Mouse (Mus musculus) activated CD4-positive, CD25-positive, alpha-beta regulatory T cell, adult 4 months (primary cell): ENCODE data around the gene Mtmr12. TPM values are rescaled to one million over a fixed set of nuclear protein-coding genes. Genes with fewer than 3 reads are reported as not detected.

Source experiments
- ATAC-seq: one replicate; pipeline ENCODE4 v1.8.0; 2017
- polyA plus RNA-seq, 2 experiments: library from polyadenylated mRNA; unstranded; fragments of 100-300 nt; shearing (Covaris generic); gene quantifications; one replicate each; pipeline ENCODE4 v1.2.1; 2017

The Mtmr12 gene
- polyA plus RNA-seq, 2 experiments from 2014 or later, result 21.0 to 21.2 TPM

GRCm38 (mm10) chr15:12279816-12280215 is 75.0 kb downstream of the Mtmr12 start:
- no peak for ATAC-seq

- peak; percentile 77 for ATAC-seq
Observed at GRCm38 (mm10) chr15:12284794-12285534, 80.1 kb downstream of the Mtmr12 start.

GRCm38 (mm10) chr15:12285535-12285809 is 80.6 kb downstream of the Mtmr12 start:
- ATAC-seq, result peak; percentile 19

- ATAC-seq, result no peak
Observed at GRCm38 (mm10) chr15:12290330-12290729, 85.5 kb downstream of the Mtmr12 start.

- no peak for ATAC-seq
Observed at GRCm38 (mm10) chr15:12291757-12292156, 86.9 kb downstream of the Mtmr12 start.

- peak; percentile 52 for ATAC-seq
Observed at GRCm38 (mm10) chr15:12296228-12296627, 91.4 kb downstream of the Mtmr12 start.

- no peak for ATAC-seq
Observed at GRCm38 (mm10) chr15:12298231-12298737, 93.5 kb downstream of the Mtmr12 start.

GRCm38 (mm10) chr15:12301771-12302170 is 96.9 kb downstream of the Mtmr12 start:
- ATAC-seq, result no peak

- no peak for ATAC-seq
Observed at GRCm38 (mm10) chr15:12306188-12307071, 101.6 kb downstream of the Mtmr12 start.

GRCm38 (mm10) chr15:12307114-12307513 is 102.3 kb downstream of the Mtmr12 start:
- ATAC-seq, result no peak

GRCm38 (mm10) chr15:12308539-12308938 is 103.7 kb downstream of the Mtmr12 start:
- no peak for ATAC-seq

- ATAC-seq, result no peak
Observed at GRCm38 (mm10) chr15:12310676-12311075, 105.8 kb downstream of the Mtmr12 start.

GRCm38 (mm10) chr15:12311465-12311864 is 106.6 kb downstream of the Mtmr12 start:
- no peak for ATAC-seq

GRCm38 (mm10) chr15:12313255-12313654 is 108.4 kb downstream of the Mtmr12 start:
- peak; percentile 83 for ATAC-seq

GRCm38 (mm10) chr15:12314584-12314983 is 109.8 kb downstream of the Mtmr12 start:
- no peak for ATAC-seq

GRCm38 (mm10) chr15:12315996-12316395 is 111.2 kb downstream of the Mtmr12 start:
- ATAC-seq, result no peak

GRCm38 (mm10) chr15:12317290-12317689 is 112.5 kb downstream of the Mtmr12 start:
- ATAC-seq, result no peak

GRCm38 (mm10) chr15:12318451-12318850 is 113.6 kb downstream of the Mtmr12 start:
- no peak for ATAC-seq

- ATAC-seq, result no peak
Observed at GRCm38 (mm10) chr15:12319889-12320288, 115.1 kb downstream of the Mtmr12 start.

- ATAC-seq, result peak; percentile 37
Observed at GRCm38 (mm10) chr15:12320441-12321090, 115.7 kb downstream of the Mtmr12 start.

GRCm38 (mm10) chr15:12321091-12321787 is 116.4 kb downstream of the Mtmr12 start, which contains the start of gene Golph3:
TSS of gene Golph3 (plus strand) at chr15:12321450.
- peak; percentile 71 for ATAC-seq
